Mouse (Mus musculus) embryonic fibroblast, embryonic 13.5 days (primary cell): ENCODE measurements around the gene Kif23. TPM values are rescaled to one million over a fixed set of nuclear protein-coding genes. Genes with fewer than 3 reads are reported as not detected.
A peak's percentile ranks its signal among the peaks of the same experiment; 100 is the strongest.

ENCODE experiments used
- H3K27ac ChIP-seq: 2 replicates; pipeline ENCODE4 v1.5.1; 2012; ENCODE audit warnings: low read length, control low read depth, inconsistent platforms; ENCODE audit not compliant: insufficient read depth
- H3K4me1 ChIP-seq: 2 replicates; pipeline ENCODE4 v1.6.1; 2011; ENCODE audit warnings: low read length; ENCODE audit not compliant: control insufficient read depth, insufficient read depth
- H3K4me3 ChIP-seq: 2 replicates; pipeline ENCODE4 v1.5.1; 2011; ENCODE audit warnings: mild to moderate bottlenecking, control low read depth, low read length; ENCODE audit not compliant: insufficient read depth
- CTCF ChIP-seq: IDR thresholded peaks from 2 replicates; pipeline ENCODE4 v1.5.1; 2011; ENCODE audit warnings: mild to moderate bottlenecking, control low read depth, low read length, moderate library complexity, borderline replicate concordance; ENCODE audit not compliant: insufficient read depth
- POLR2A ChIP-seq: IDR thresholded peaks from 2 replicates; pipeline ENCODE4 v1.6.1; 2011; ENCODE audit warnings: low read depth, mild to moderate bottlenecking, control low read depth, low read length, moderate library complexity
- polyA plus RNA-seq: library from polyadenylated mRNA; stranded (reverse); fragments of >200 nt; gene quantifications from 2 replicates; pipeline ENCODE4 v1.2.4, GENCODE M21; 2011; ENCODE audit warnings: low read depth; ENCODE audit not compliant: missing spikeins, insufficient read length

Kif23 gene
- polyA plus RNA-seq, 1 experiment: 91.4 TPM

DNA sequence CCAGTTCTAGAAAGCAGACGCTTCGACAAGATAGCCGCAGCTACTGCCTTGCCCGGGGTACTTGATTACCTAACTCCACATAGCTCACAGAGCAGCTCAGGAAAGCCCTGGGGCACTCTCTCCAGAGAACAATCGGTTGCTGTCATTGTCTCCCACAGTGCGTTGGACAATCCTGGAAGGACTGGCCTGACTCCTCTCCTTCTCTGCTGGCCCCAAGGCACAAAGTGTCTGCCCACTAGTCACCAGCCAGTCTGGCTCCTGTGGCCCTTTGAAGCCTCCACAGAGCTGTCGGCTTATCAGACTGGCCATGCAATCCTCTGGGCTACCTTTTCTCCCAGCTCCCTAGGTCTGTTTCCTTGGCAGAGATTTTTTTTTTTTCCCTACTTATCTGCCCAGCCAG, 5.7 kb upstream of the Kif23 start:
- Histone ChIP-seq H3K4me3 (no peak overlapping the region), H3K27ac (no peak overlapping the region), H3K4me1 (no peaks in the 10 kb centered on the region)
- TF ChIP-seq CTCF: no peak
- TF ChIP-seq POLR2A: no peak

DNA sequence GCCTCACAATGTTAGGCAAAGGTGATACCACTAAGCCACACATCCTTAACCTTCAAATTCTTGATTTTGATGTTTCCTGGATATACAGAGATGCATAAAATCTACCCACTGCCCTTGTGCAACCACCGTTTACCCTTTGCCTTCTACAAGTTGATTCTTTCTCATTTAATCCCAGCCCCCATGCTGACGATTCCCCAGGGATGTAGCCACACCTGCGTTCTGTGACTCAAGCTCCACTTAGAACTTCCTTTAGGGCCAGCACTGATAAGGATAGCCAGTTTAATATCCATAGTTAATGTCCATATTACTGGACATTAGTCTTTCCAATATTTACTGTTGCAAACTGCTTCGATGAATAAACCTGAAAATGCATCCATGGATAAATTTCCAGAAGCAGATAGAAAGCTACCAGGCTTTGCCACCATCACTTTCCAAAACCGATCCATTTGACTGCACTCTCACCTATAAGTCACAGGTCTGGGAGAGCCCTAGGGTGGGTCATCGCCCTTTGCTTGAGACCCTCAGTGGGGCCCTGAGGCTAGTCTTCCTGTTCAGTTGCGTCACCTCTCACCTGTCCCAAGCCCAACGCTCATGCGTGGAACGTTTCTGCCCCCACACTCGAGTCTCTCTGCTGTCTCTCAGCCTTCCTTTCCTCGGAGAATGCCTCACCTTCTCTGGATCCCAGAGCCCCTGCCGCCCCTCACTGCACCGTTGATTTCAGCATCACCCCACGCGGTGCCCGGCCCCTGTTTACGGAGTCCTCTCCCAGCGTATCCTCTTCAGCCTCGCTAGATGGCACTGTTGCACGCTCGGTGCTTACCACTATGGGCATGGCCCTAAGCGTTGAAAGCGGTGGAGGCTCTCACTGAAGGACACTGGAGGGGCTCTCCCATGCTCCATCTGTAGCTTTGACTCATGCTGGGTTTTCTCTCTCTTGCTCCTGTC, 1.1 kb upstream of the Kif23 start:
- H3K27ac ChIP-seq: peak overlapping the region; percentile 58; the same call in 1 of the 2 replicates
- peak overlapping the region; percentile 57 for H3K4me3 ChIP-seq
- H3K4me1 ChIP-seq: no peaks in the 10 kb centered on the region
- no peak for TF ChIP-seq POLR2A
- TF ChIP-seq CTCF: peak; percentile 96

GRCm38 (mm10) chr9:61945973-61946611, 482 bp downstream of the Kif23 start:
- peak overlapping the region; percentile 81 for H3K4me3 ChIP-seq
- H3K4me1 ChIP-seq: no peaks in the 10 kb centered on the region
- peak overlapping the region; percentile 24; the same call in 1 of the 2 replicates for H3K27ac ChIP-seq
- TF ChIP-seq POLR2A (no peak), CTCF (no peak)

DNA sequence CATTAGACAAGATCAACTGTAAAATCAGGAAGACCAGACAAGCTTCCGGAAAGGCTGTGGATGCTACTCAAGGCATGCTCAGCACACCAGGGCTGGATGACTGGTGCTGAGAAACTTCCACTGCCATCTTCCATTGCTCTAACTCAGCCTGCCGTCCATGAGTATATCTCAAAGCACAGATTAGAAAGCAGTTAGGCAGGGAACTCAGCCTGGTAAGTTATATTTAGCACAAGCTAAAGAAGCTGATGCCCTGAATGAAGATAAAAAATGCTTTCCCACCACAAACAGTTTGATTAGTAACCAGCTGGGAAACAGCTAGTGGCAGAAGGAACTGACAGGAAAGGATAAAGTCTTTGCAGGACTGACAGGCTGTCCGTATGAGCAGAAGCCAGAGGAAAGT, 5.5 kb downstream of the Kif23 start:
- no peaks in the 10 kb centered on the region for H3K4me1 ChIP-seq
- no peak for TF ChIP-seq POLR2A
- no peak for TF ChIP-seq CTCF
- no peak overlapping the region for H3K4me3 ChIP-seq
- no peak overlapping the region for H3K27ac ChIP-seq

- no peak for TF ChIP-seq CTCF
- TF ChIP-seq POLR2A: no peak
- Histone ChIP-seq H3K4me3 (no peak overlapping the region), H3K4me1 (no peaks in the 10 kb centered on the region), H3K27ac (no peak overlapping the region)
These were observed 13.2 kb downstream of the Kif23 start for GRCm38 (mm10) chr9:61933333-61933732.

DNA sequence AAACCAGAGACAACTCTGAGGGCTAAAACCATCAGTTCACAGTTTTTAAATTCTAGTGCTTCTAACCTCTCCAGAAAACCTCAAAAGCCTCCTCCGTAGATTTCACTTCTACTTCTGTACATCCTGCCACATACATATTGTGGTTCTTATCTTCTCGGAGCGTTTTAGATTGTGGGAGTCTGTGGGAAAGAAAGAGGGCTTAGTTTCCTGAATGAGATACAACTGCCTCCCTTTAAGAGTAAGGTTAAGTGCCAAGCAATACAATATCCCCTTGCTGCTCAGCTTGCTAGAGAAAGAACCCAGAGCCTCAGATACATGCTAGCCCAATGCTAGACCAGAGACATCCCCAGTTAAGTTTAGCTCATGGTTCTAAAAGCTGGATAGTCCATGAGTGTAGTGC, 14.6 kb downstream of the Kif23 start:
- Histone ChIP-seq H3K4me3 (no peak overlapping the region), H3K4me1 (no peaks in the 10 kb centered on the region), H3K27ac (no peak overlapping the region)
- TF ChIP-seq CTCF (no peak), POLR2A (no peak)

GRCm38 (mm10) chr9:61925086-61925660, 21.4 kb downstream of the Kif23 start:
- TF ChIP-seq CTCF (no peak), POLR2A (no peak)
- H3K27ac ChIP-seq: no peak overlapping the region
- H3K4me1 ChIP-seq: no peaks in the 10 kb centered on the region
- H3K4me3 ChIP-seq: no peak overlapping the region

- no peak overlapping the region for H3K4me3 ChIP-seq
- TF ChIP-seq CTCF: no peak
- no peak for TF ChIP-seq POLR2A
- no peak overlapping the region for H3K27ac ChIP-seq
- H3K4me1 ChIP-seq: no peaks in the 10 kb centered on the region; the same call in 1 of the 2 replicates
These were observed 26.2 kb downstream of the Kif23 start for GRCm38 (mm10) chr9:61920331-61920730.

DNA sequence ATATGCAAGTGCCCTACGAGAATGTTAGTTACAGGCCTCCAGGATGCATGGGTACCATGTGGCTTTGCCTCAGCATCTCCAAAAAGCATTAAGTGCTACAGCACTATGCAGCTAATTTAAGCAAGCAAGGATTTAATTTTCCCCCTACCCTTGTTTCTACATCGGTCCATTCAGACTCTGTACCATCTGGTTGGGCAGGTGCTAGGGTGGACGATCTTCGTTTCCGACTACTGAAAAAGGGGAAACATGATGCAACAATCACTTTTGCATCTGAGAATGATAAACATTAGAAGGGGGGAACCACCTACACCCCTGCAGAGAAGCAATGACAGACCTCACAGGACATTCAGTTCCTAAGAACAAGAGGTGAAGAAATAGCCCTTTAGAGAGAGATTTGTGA, 27.1 kb downstream of the Kif23 start:
- Histone ChIP-seq H3K4me1 (no peaks in the 10 kb centered on the region; the same call in 1 of the 2 replicates), H3K4me3 (no peak overlapping the region), H3K27ac (no peak overlapping the region)
- TF ChIP-seq CTCF: no peak
- no peak for TF ChIP-seq POLR2A

GRCm38 (mm10) chr9:61917436-61917835, 29.1 kb downstream of the Kif23 start:
- Histone ChIP-seq H3K4me1 (no peaks in the 10 kb centered on the region; the same call in 1 of the 2 replicates), H3K27ac (no peak overlapping the region), H3K4me3 (no peak overlapping the region)
- TF ChIP-seq POLR2A (no peak), CTCF (no peak)
